Mouse (Mus musculus): ENCODE measurements around the gene Cdc34. TPM values are rescaled to one million over a fixed set of nuclear protein-coding genes. Genes with fewer than 3 reads are reported as not detected.

Cdc34 gene
- total and polyA plus RNA-seq, 2 experiments from 2014 or later, result 61.9 to 67.9 TPM

GRCm38 (mm10) chr10:79682551-79682915 is 538 bp downstream of the Cdc34 start:
- H3K4me1 ChIP-seq (ENCODE audit: insufficient read depth), result peaks cover 15% of the 10 kb centered on the region; the same call in 1 of the 2 replicates
- no peaks in the 10 kb centered on the region for H3K27me3 ChIP-seq (ENCODE audit: insufficient read depth, low read length)
- 0% methylated on average over 10 of the region's 10 CpGs for WGBS
- no peak for TF ChIP-seq CTCF (IDR thresholded peaks at IDR 0.05; ENCODE audit: low read depth)
- peak overlapping the region; percentile 81 for H3K27ac ChIP-seq (ENCODE audit: low read depth, low read length)
- ATAC-seq (no peak), DNase-seq (no peak)
- peak overlapping the region; percentile 70 for H3K4me3 ChIP-seq (ENCODE audit: low read depth, low read length)
- H3K36me3 ChIP-seq (ENCODE audit: insufficient read depth), result peaks cover 30% of the 10 kb centered on the region
- peak overlapping the region; percentile 90 for H3K4me2 ChIP-seq (ENCODE audit: low read depth)
- H3K9me3 ChIP-seq (ENCODE audit: low read length), result no peaks in the 10 kb centered on the region
- peak overlapping the region; percentile 82 for H3K9ac ChIP-seq

- peak; percentile 50 for DNase-seq
- H3K4me1 ChIP-seq (ENCODE audit: insufficient read depth), result peaks cover 15% of the 10 kb centered on the region; the same call in 1 of the 2 replicates
- H3K9ac ChIP-seq, result peak overlapping the region; percentile 82
- peak overlapping the region; percentile 90 for H3K4me2 ChIP-seq (ENCODE audit: low read depth)
- H3K4me3 ChIP-seq (ENCODE audit: low read depth, low read length), result peak overlapping the region; percentile 70
- ATAC-seq, result no peak
- TF ChIP-seq CTCF (IDR thresholded peaks at IDR 0.05; ENCODE audit: low read depth), result peak; percentile 63
- 6% methylated on average over 10 of the region's 10 CpGs for WGBS
- H3K27ac ChIP-seq (ENCODE audit: low read depth, low read length), result peak overlapping the region; percentile 81
- no peaks in the 10 kb centered on the region for H3K9me3 ChIP-seq (ENCODE audit: low read length)
- no peaks in the 10 kb centered on the region for H3K27me3 ChIP-seq (ENCODE audit: insufficient read depth, low read length)
- peaks cover 36% of the 10 kb centered on the region for H3K36me3 ChIP-seq (ENCODE audit: insufficient read depth)
These were observed 1.1 kb downstream of the Cdc34 start for GRCm38 (mm10) chr10:79682916-79683582.

- H3K27me3 ChIP-seq (ENCODE audit: insufficient read depth, low read length), result no peaks in the 10 kb centered on the region
- no peak overlapping the region for H3K27ac ChIP-seq (ENCODE audit: low read depth, low read length)
These were observed 2.0 kb downstream of the Cdc34 start for GRCm38 (mm10) chr10:79683726-79684640.

GRCm38 (mm10) chr10:79684770-79685600 is 3.0 kb downstream of the Cdc34 start:
- WGBS, result 94% methylated on average over 25 of the region's 25 CpGs
- Histone ChIP-seq H3K9me3 (ENCODE audit: low read length) (no peaks in the 10 kb centered on the region), H3K27ac (ENCODE audit: low read depth, low read length) (no peak overlapping the region), H3K36me3 (ENCODE audit: insufficient read depth) (peaks cover 53% of the 10 kb centered on the region), H3K27me3 (ENCODE audit: insufficient read depth, low read length) (no peaks in the 10 kb centered on the region), H3K4me2 (ENCODE audit: low read depth) (no peak overlapping the region), H3K9ac (no peak overlapping the region), H3K4me1 (ENCODE audit: insufficient read depth) (peaks cover 15% of the 10 kb centered on the region; the same call in 1 of the 2 replicates), H3K4me3 (ENCODE audit: low read depth, low read length) (no peak overlapping the region)
- no peak for DNase-seq
- no peak for TF ChIP-seq CTCF (IDR thresholded peaks at IDR 0.05; ENCODE audit: low read depth)
- ATAC-seq, result no peak

More at GRCm38 (mm10) chr10:79683726-79684640, 2.0 kb downstream of the Cdc34 start:
- peaks cover 45% of the 10 kb centered on the region for H3K36me3 ChIP-seq (ENCODE audit: insufficient read depth)
- DNase-seq, result no peak
- peaks cover 15% of the 10 kb centered on the region; the same call in 1 of the 2 replicates for H3K4me1 ChIP-seq (ENCODE audit: insufficient read depth)
- H3K4me2 ChIP-seq (ENCODE audit: low read depth), result peak overlapping the region; percentile 90
- no peak for TF ChIP-seq CTCF (IDR thresholded peaks at IDR 0.05; ENCODE audit: low read depth)
- H3K9me3 ChIP-seq (ENCODE audit: low read length), result no peaks in the 10 kb centered on the region
- H3K9ac ChIP-seq, result peak overlapping the region; percentile 82; the same call in 1 of the 2 replicates
- no peak for ATAC-seq
- peak overlapping the region; percentile 70 for H3K4me3 ChIP-seq (ENCODE audit: low read depth, low read length)
- WGBS, result 92% methylated on average over 6 of the region's 6 CpGs

GRCm38 (mm10) chr10:79686219-79686618 is 4.2 kb downstream of the Cdc34 start:
- no peak overlapping the region for H3K4me3 ChIP-seq (ENCODE audit: low read depth, low read length)
- 83% methylated on average over 2 of the region's 2 CpGs for WGBS
- no peak overlapping the region for H3K4me2 ChIP-seq (ENCODE audit: low read depth)
- no peak for DNase-seq
- no peak for ATAC-seq
- H3K27ac ChIP-seq (ENCODE audit: low read depth, low read length), result no peak overlapping the region
- no peak overlapping the region for H3K9ac ChIP-seq
- H3K9me3 ChIP-seq (ENCODE audit: low read length), result no peaks in the 10 kb centered on the region
- H3K36me3 ChIP-seq (ENCODE audit: insufficient read depth), result peaks cover 54% of the 10 kb centered on the region
- H3K4me1 ChIP-seq (ENCODE audit: insufficient read depth), result peaks cover 11% of the 10 kb centered on the region; the same call in 1 of the 2 replicates
- no peak for TF ChIP-seq CTCF (IDR thresholded peaks at IDR 0.05; ENCODE audit: low read depth)
- H3K27me3 ChIP-seq (ENCODE audit: insufficient read depth, low read length), result no peaks in the 10 kb centered on the region

GRCm38 (mm10) chr10:79686691-79687090 is 4.7 kb downstream of the Cdc34 start:
- 96% methylated on average over 1 of the region's 1 CpGs for WGBS
- no peaks in the 10 kb centered on the region for H3K27me3 ChIP-seq (ENCODE audit: insufficient read depth, low read length)
- no peak for TF ChIP-seq CTCF (IDR thresholded peaks at IDR 0.05; ENCODE audit: low read depth)
- no peak overlapping the region for H3K4me2 ChIP-seq (ENCODE audit: low read depth)
- H3K4me3 ChIP-seq (ENCODE audit: low read depth, low read length), result no peak overlapping the region
- no peak overlapping the region for H3K27ac ChIP-seq (ENCODE audit: low read depth, low read length)
- no peak overlapping the region for H3K9ac ChIP-seq
- H3K4me1 ChIP-seq (ENCODE audit: insufficient read depth), result 0 out of 2 replicates have a peak, but pooled peaks cover 11% of the 10 kb centered on the region
- peaks cover 54% of the 10 kb centered on the region for H3K36me3 ChIP-seq (ENCODE audit: insufficient read depth)
- ATAC-seq, result no peak
- no peaks in the 10 kb centered on the region for H3K9me3 ChIP-seq (ENCODE audit: low read length)
- DNase-seq, result no peak
